Mouse (Mus musculus) fat pad, adult 2 months (tissue): ENCODE results near the gene Fto.

Experiments used
- DNase-seq: peaks from one replicate; pipeline ENCODE4 v3.0.0-alpha.2; 2011; ENCODE audit warnings: low read depth, low spot score; ENCODE audit errors: extremely low read depth

The Fto gene

DNA sequence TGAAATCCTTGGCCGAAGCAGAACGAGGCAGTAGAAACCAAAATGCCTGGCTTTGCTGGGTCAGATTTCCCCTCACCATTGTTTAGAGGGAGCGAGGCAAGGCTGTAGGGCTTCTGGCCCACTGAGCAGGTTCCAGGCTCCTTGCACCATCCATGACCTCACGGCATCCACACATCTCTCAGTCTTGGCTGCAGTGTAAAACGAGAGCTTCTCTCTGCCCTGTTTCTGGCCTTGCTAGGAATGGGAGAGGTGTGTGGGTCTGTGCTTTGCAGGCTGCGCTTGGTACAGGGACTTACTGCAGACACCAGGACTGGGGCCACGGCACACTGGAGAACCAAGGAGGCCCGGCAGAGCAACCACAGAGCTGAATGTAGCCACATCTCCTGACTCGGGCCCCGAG is 132.2 kb downstream of the Fto start:
- no peak for DNase-seq

- no peak for DNase-seq
Measured at GRCm38 (mm10) chr8:91446008-91446407, 132.7 kb downstream of the Fto start.

GRCm38 (mm10) chr8:91448667-91449329 is 135.5 kb downstream of the Fto start:
- no peak for DNase-seq

DNA sequence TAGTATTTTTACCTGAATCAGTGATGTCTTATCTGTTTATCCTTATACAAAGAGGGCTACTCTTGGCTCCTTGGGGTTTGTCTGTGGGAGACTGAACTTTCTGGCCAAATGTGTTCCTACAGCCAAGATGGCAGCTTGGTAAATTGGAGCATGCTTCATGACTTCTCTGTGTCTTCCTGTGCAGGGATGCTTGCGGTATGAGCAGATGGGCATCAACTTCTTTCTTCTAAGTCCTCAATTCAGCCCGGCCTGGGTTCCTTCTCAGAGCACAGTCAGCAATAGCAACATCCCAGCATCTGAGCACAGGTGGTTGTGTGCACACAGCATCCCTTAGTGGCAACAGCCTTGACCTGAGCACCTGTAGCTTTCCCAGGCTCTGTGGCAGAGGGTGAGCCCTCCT is 141.6 kb downstream of the Fto start:
- no peak for DNase-seq

DNA sequence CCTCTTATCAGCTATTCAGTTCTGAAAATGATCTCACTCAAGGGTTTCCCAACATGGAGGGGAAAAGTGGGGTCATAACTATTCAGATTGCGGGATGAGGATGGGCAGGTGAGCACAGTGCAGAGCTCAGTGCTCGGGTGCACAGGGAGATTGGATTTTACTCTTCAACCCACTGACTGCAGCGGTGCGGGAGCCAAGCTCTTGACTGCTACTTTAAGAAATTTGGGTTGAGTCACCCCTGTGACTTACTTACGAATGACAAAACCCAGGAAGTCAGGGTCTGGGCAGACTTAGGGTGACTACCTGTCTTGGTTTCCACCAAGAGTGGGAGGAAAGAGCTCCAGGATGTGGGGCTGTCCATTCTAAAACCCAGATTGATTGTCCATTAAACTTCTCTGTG is 142.3 kb downstream of the Fto start:
- no peak for DNase-seq

DNA sequence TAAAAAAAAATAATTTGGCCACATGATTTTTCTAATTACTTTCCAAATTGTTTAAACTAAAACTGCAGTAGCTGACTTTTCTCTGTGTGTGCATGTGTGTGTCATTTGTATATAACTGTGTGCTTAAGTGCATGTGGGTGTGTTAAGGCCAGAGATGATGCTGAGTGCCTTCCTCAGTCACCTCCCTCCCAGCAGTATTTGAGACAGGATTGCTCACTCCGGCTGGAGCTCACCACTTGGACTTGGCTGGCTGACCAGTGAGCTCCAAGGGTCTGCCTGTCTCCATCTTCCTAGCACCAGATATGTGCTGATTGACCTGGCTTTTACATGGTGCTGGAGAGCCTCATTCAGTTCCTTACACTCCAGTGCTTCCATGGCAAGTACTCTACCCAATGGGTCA is 144.7 kb downstream of the Fto start:
- no peak for DNase-seq

DNA sequence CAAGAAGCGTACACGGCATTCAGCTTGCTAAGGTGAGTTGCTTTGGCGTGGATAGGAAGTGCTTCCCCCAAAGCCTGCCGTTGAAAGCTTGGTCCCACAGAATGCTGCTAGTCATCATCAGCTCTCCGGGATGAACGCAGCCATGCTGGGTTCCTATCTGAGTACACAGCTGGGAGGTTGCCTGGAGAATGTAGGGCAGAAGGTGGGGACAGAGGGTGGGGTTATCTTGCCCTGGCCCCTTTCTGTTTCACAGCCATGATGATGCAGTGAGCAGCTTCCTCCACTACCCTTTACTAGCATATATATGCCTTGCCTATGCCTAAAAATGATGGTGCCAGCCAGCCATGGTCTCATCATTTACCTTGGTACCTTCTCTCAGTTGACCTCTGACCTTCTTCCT is 147.6 kb downstream of the Fto start:
- no peak for DNase-seq

- DNase-seq = no peak
Measured at GRCm38 (mm10) chr8:91463757-91464156, 150.4 kb downstream of the Fto start.

DNA sequence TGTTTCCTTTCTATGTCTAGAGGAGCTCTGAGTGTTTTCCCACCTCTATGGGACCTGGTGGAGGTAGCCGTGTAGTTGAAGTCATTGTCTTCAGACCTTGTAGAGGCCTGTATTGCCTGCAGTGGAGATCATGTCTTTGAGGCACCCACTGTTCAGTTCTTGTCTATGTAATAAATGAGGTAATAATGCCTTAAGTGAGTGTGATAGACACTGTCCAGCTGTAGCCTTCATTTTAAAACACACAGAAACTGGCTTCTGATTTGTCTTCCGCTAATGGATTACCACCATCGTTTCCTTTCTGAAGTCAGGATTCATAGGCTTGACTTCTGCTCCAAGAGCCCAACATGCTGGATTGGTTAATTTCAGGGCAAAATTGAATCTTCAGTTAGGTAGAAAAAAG is 154.1 kb downstream of the Fto start:
- no peak for DNase-seq

GRCm38 (mm10) chr8:91467881-91468534 is 154.7 kb downstream of the Fto start:
- no peak for DNase-seq

GRCm38 (mm10) chr8:91469441-91469840 is 156.1 kb downstream of the Fto start:
- no peak for DNase-seq

DNA sequence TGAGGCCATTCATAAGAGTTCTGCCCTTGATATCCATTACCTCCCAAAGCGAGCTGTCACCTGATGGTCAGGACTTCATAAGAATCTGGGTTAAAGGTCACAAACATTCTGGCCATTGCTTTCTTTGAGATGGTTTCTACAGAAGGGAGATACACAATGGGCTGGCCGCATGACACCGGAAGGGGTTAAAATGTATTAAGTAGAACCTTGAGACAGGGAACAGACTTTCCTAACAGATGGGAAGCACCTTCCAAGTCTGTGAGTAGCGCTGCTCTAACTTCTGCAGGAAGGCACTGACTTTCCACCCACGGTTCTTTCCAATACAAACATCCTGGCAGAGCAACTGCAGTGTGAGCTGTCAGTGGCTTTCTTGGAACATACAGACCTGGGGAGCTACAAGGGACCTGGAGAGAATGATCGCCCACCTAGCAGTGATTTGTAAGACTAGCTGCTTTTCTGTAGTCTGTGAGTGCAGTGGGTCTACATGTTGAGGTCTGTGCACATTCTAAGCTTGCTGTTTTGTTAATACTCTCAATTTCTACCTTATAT is 161.5 kb downstream of the Fto start:
- no peak for DNase-seq

GRCm38 (mm10) chr8:91476988-91477387 is 163.7 kb downstream of the Fto start:
- no peak for DNase-seq

GRCm38 (mm10) chr8:91477471-91477870 is 164.1 kb downstream of the Fto start:
- DNase-seq = no peak

GRCm38 (mm10) chr8:91482511-91482910 is 169.2 kb downstream of the Fto start:
- DNase-seq = no peak

DNA sequence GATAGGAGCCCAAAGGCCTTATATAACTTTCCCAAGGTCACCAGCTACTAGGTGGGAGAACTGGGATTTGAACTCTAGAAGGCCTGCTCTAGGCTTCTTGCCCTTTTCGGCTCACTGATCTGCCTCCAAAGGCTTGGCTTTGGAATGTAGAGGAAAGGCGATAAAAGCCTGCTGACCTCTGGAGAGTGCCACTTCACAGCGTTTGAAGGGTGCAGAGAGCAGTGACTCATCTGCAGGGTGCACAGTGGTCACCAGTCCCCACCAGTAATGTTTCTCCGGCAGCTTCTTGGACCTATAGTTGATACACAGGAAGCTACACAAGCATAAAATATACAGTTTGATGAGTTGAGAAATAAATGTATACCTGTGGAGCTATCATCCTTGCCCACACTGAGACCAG is 173.1 kb downstream of the Fto start:
- no peak for DNase-seq

DNA sequence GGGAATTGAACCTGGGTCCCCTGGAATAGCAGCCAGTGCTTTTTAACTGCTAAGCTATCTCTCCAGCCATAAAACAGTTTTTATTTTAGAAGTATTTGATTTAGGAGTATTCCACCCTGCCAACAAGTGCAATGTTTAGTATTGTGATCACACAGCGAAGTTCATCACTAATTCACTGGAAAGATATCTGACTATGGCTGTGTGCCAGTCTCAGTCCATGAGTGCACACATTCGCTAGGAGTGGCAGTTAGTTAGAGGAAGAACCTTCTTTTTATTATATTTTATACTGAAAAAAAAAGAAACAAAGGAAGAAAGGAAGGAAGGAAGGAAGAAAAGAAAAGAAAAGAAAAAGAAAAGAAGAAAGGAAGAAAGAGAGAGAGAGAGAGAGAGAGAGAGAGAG is 174.1 kb downstream of the Fto start:
- DNase-seq = no peak

DNA sequence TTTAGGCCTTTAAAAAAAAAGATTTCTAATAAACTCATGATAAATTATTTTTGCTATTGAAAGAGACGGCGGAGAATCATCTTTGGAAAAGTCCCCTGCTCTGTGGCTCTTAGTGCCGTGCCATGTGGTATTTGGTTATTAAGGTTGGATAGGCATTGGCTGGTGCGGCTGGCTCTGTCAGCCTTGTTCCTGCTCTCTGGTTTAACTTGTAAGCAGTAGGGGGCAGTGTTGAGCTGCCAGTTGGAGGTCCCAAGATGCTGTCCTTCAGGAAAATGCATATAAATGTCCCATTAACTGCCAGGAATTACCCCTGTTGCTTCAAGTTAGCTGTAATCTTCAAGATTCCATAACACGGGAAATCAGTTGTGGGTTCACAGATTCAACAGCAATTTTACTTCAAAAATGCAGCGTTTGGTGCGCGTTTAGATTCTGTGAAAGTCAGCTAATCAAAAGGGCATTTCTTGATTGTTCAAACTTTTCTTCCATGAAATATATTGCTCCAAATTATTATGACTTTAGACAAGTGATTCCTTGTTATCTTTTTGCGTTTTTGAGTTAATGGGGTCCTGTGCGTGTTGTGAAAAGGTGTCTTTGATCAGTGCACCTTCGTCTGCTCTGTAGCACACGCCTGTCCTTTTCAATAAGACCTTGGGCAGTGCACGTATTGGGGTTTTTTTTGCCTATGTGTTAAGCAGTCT is 174.9 kb downstream of the Fto start:
- no peak for DNase-seq

DNA sequence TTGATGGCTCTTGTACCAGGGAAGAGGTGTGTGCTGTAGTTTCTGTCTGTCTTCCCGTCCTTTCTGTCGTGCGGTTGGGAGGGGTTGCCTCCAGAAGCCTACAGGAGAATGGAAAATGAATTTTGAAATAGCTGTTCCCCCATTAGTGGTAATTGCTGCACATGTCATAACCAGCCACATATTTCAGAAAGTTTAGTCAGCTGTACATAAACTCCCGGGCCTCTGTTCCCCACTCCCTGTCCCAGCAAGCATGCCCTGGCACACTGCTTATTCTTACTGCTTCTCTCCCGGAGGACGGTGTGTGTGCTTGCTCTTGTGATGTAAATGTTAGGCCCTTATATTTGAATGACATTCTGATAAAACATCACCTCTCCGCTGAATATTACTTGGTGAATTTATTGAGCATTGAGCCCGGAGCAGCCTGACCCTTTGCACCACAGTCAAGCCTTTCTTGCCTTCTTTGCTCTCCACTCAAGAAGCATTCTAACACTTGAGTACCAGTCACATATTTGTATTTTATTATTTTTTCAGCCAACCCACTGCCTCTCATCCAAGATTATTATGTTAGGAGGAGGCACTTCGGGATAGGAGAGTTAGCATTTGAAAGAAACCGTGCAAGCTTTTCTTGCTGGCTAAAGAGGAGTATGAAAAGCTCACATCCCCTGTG is 175.6 kb downstream of the Fto start:
- DNase-seq = no peak

DNA sequence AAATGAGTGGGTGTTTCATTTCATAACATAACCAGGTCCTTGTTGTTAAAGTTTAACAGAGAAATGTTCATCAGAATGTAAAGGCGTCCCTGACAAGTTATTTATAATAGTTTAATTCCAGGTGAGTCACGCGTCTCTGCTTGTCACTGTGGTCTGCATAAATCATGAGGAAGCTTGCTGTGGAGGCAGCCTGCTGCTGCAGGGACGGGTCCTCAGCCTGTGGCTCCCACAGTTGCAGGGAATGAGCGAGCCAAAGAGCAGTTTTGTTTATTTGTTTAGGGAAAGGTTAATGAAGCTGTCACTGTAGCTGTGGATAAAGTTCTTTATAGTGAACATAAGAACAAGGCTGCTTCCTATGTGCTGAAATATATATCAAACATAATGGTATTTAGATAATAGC is 176.7 kb downstream of the Fto start:
- DNase-seq = no peak

DNA sequence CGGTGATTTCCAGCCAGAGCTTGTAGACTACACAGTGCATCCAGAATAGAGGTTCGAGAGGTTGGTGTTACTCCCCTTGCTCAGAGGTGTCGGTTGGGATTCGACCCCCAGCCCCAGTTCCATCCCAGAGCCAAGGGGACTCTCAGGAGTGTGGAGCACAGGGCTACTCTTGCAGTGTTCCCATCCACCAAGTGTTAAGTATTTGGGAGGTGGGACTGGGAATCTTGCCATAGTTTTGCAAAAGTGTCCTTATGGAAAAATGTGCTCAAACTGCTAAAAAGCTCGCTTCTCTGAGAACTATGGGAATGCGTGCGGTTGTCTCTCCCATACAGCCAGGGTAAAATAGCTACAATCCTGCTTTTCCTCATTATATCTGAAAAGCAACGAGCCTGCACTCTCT is 180.0 kb downstream of the Fto start:
- DNase-seq = no peak
